Mouse (Mus musculus) bone marrow, adult 2 months (tissue): ENCODE measurements around the gene Stk39.

Experiments
- CTCF ChIP-seq: fragments of 200-500 bp; IDR thresholded peaks from 2 replicates; pipeline ENCODE4 v1.5.1; 2011; ENCODE audit warnings: low read length, control low read depth; ENCODE audit not compliant: control insufficient read depth, insufficient read depth
- POLR2A ChIP-seq: fragments of 200-500 bp; IDR thresholded peaks from 2 replicates; pipeline ENCODE4 v1.6.1; 2011; ENCODE audit warnings: low read depth, mild to moderate bottlenecking, control low read depth, low read length, borderline replicate concordance; ENCODE audit not compliant: control insufficient read depth

GRCm38 (mm10) chr2:68345269-68345668 lies 126.8 kb downstream of the Stk39 start:
- TF ChIP-seq CTCF: no peak
- TF ChIP-seq POLR2A: no peak
